Mouse (Mus musculus) midbrain, embryonic 12.5 days (tissue): ENCODE measurements at regions not wholly inside any gene's neighbourhood (a gene's known extent, or its start where the extent isn't known, plus 50 kb on each side); places are given as distances from the start of the nearest gene placed in this dataset.

Experiments used
- ATAC-seq: fragments of 200-750 bp; cut with Nextera tagmentation; 2 replicates; pipeline ENCODE4 v1.8.0; 2017; ENCODE audit warnings: low read depth, moderate TSS enrichment, moderate library complexity; ENCODE audit not compliant: low FRiP score
- H3K27ac ChIP-seq: fragments of 300-500 bp; sonication (generic); replicated peaks from 2 replicates; pipeline ENCODE4 v1.5.1; 2016; ENCODE audit warnings: mild to moderate bottlenecking
- H3K27me3 ChIP-seq: fragments of 300-500 bp; sonication (generic); 2 replicates; pipeline ENCODE4 v1.6.1; 2016; ENCODE audit warnings: mild to moderate bottlenecking
- H3K36me3 ChIP-seq: fragments of 300-500 bp; sonication (generic); 2 replicates; pipeline ENCODE4 v1.6.1; 2016
- H3K4me1 ChIP-seq: fragments of 300-500 bp; sonication (generic); 2 replicates; pipeline ENCODE4 v1.6.1; 2016
- H3K4me2 ChIP-seq: fragments of 300-500 bp; sonication (generic); replicated peaks from 2 replicates; pipeline ENCODE4 v1.6.1; 2016; ENCODE audit warnings: mild to moderate bottlenecking, moderate library complexity
- H3K4me3 ChIP-seq: fragments of 300-500 bp; sonication (generic); 2 replicates; pipeline ENCODE4 v1.5.1; 2016; ENCODE audit warnings: mild to moderate bottlenecking
- H3K9ac ChIP-seq: fragments of 300-500 bp; sonication (generic); replicated peaks from 2 replicates; pipeline ENCODE4 v1.6.1; 2016; ENCODE audit warnings: mild to moderate bottlenecking, moderate library complexity
- H3K9me3 ChIP-seq: fragments of 300-500 bp; sonication (generic); 2 replicates; pipeline ENCODE4 v1.6.1; 2016; ENCODE audit warnings: mild to moderate bottlenecking
- WGBS: fragments of 180-500 bp; shearing (Covaris S2); methylation state at CpG from one replicate; pipeline ENCODE4 v1.1.7; 2016; 5-methylcytosine and 5-hydroxymethylcytosine counted together

GRCm38 (mm10) chr8:36338628-36339027, 573.0 kb downstream of the Gm19410 start:
- Histone ChIP-seq H3K4me1 (no peaks in the 10 kb centered on the region), H3K27ac (no peak overlapping the region), H3K4me2 (no peak overlapping the region), H3K4me3 (no peak overlapping the region), H3K36me3 (no peaks in the 10 kb centered on the region), H3K9ac (no peak overlapping the region), H3K27me3 (no peaks in the 10 kb centered on the region), H3K9me3 (no peaks in the 10 kb centered on the region)
- WGBS = 96% methylated on average over 5 of the region's 5 CpGs
- no peak for ATAC-seq

GRCm38 (mm10) chr8:36339449-36339848, 573.9 kb downstream of the Gm19410 start:
- Histone ChIP-seq H3K4me1 (no peaks in the 10 kb centered on the region), H3K27me3 (no peaks in the 10 kb centered on the region), H3K27ac (no peak overlapping the region), H3K9ac (no peak overlapping the region), H3K36me3 (no peaks in the 10 kb centered on the region), H3K4me2 (no peak overlapping the region), H3K9me3 (no peaks in the 10 kb centered on the region), H3K4me3 (no peak overlapping the region)
- ATAC-seq = no peak
- 92% methylated on average over 6 of the region's 6 CpGs for WGBS

GRCm38 (mm10) chr8:36340454-36340853, 574.9 kb downstream of the Gm19410 start:
- Histone ChIP-seq H3K9me3 (no peaks in the 10 kb centered on the region), H3K4me2 (no peak overlapping the region), H3K9ac (no peak overlapping the region), H3K4me1 (no peaks in the 10 kb centered on the region), H3K4me3 (no peak overlapping the region), H3K27ac (no peak overlapping the region), H3K36me3 (no peaks in the 10 kb centered on the region), H3K27me3 (no peaks in the 10 kb centered on the region)
- 80% methylated on average over 3 of the region's 3 CpGs for WGBS
- ATAC-seq = no peak

- Histone ChIP-seq H3K4me1 (no peaks in the 10 kb centered on the region), H3K4me2 (no peak overlapping the region), H3K27ac (no peak overlapping the region), H3K36me3 (no peaks in the 10 kb centered on the region), H3K9me3 (no peaks in the 10 kb centered on the region), H3K4me3 (no peak overlapping the region), H3K27me3 (no peaks in the 10 kb centered on the region), H3K9ac (no peak overlapping the region)
- ATAC-seq = no peak
- 62% methylated on average over 4 of the region's 4 CpGs for WGBS
Measured at GRCm38 (mm10) chr8:36341965-36342364, 576.4 kb downstream of the Gm19410 start.

GRCm38 (mm10) chr8:36342650-36343049, 577.1 kb downstream of the Gm19410 start:
- no peak for ATAC-seq
- Histone ChIP-seq H3K4me2 (no peak overlapping the region), H3K9me3 (no peaks in the 10 kb centered on the region), H3K27me3 (no peaks in the 10 kb centered on the region), H3K9ac (no peak overlapping the region), H3K4me3 (no peak overlapping the region), H3K4me1 (no peaks in the 10 kb centered on the region), H3K27ac (no peak overlapping the region), H3K36me3 (no peaks in the 10 kb centered on the region)
- WGBS = 87% methylated on average over 5 of the region's 5 CpGs

- WGBS = 48% methylated on average over 7 of the region's 7 CpGs
- Histone ChIP-seq H3K27ac (no peak overlapping the region), H3K9ac (no peak overlapping the region), H3K4me2 (no peak overlapping the region), H3K9me3 (no peaks in the 10 kb centered on the region), H3K27me3 (no peaks in the 10 kb centered on the region), H3K36me3 (no peaks in the 10 kb centered on the region), H3K4me3 (no peak overlapping the region), H3K4me1 (no peaks in the 10 kb centered on the region)
- peak; percentile 77 for ATAC-seq
Measured at GRCm38 (mm10) chr8:36346682-36347324, 581.2 kb downstream of the Gm19410 start.

- ATAC-seq = no peak
- H3K4me1 ChIP-seq = no peaks in the 10 kb centered on the region
- no peaks in the 10 kb centered on the region for H3K27me3 ChIP-seq
- no peak overlapping the region for H3K4me2 ChIP-seq
- no peaks in the 10 kb centered on the region for H3K9me3 ChIP-seq
- no peaks in the 10 kb centered on the region for H3K36me3 ChIP-seq
- WGBS = 86% methylated on average over 1 of the region's 1 CpGs
- no peak overlapping the region for H3K27ac ChIP-seq
- H3K4me3 ChIP-seq = no peak overlapping the region
- no peak overlapping the region for H3K9ac ChIP-seq
Measured at GRCm38 (mm10) chr8:36348067-36348466, 582.5 kb downstream of the Gm19410 start.

GRCm38 (mm10) chr8:36354926-36355325, 589.3 kb downstream of the Gm19410 start:
- Histone ChIP-seq H3K36me3 (no peaks in the 10 kb centered on the region), H3K4me1 (0 out of 2 replicates have a peak, but pooled peaks cover 7% of the 10 kb centered on the region), H3K9me3 (no peaks in the 10 kb centered on the region), H3K9ac (no peak overlapping the region), H3K27ac (no peak overlapping the region), H3K4me3 (no peak overlapping the region), H3K27me3 (no peaks in the 10 kb centered on the region), H3K4me2 (no peak overlapping the region)
- WGBS = 23% methylated on average over 3 of the region's 3 CpGs
- no peak for ATAC-seq

GRCm38 (mm10) chr8:36358998-36359397, 593.4 kb downstream of the Gm19410 start:
- H3K27me3 ChIP-seq = no peaks in the 10 kb centered on the region
- H3K4me1 ChIP-seq = 0 out of 2 replicates have a peak, but pooled peaks cover 7% of the 10 kb centered on the region
- H3K9ac ChIP-seq = no peak overlapping the region
- no peak overlapping the region for H3K27ac ChIP-seq
- WGBS = 85% methylated on average over 2 of the region's 2 CpGs
- H3K9me3 ChIP-seq = no peaks in the 10 kb centered on the region
- no peaks in the 10 kb centered on the region for H3K36me3 ChIP-seq
- H3K4me3 ChIP-seq = no peak overlapping the region
- no peak overlapping the region for H3K4me2 ChIP-seq
- ATAC-seq = no peak

GRCm38 (mm10) chr8:36361255-36361654, 595.7 kb downstream of the Gm19410 start:
- no peaks in the 10 kb centered on the region for H3K27me3 ChIP-seq
- WGBS = 21% methylated on average over 2 of the region's 2 CpGs
- no peak overlapping the region for H3K4me2 ChIP-seq
- H3K9ac ChIP-seq = no peak overlapping the region
- no peak overlapping the region for H3K4me3 ChIP-seq
- no peaks in the 10 kb centered on the region for H3K4me1 ChIP-seq
- no peaks in the 10 kb centered on the region for H3K9me3 ChIP-seq
- peak; percentile 60; the same call in 1 of the 2 replicates for ATAC-seq
- no peak overlapping the region for H3K27ac ChIP-seq
- no peaks in the 10 kb centered on the region for H3K36me3 ChIP-seq

GRCm38 (mm10) chr8:36361818-36362217, 596.2 kb downstream of the Gm19410 start:
- H3K4me3 ChIP-seq = no peak overlapping the region
- H3K36me3 ChIP-seq = no peaks in the 10 kb centered on the region
- H3K9ac ChIP-seq = no peak overlapping the region
- 64% methylated on average over 8 of the region's 8 CpGs for WGBS
- no peak overlapping the region for H3K27ac ChIP-seq
- no peaks in the 10 kb centered on the region for H3K9me3 ChIP-seq
- H3K27me3 ChIP-seq = no peaks in the 10 kb centered on the region
- H3K4me2 ChIP-seq = no peak overlapping the region
- no peak for ATAC-seq
- no peaks in the 10 kb centered on the region for H3K4me1 ChIP-seq

GRCm38 (mm10) chr8:36363291-36363690, 597.7 kb downstream of the Gm19410 start:
- 87% methylated on average over 9 of the region's 9 CpGs for WGBS

More at GRCm38 (mm10) chr8:36363291-36363690, 597.7 kb downstream of the Gm19410 start:
- Histone ChIP-seq H3K9ac (no peak overlapping the region), H3K9me3 (no peaks in the 10 kb centered on the region), H3K4me2 (no peak overlapping the region), H3K4me1 (no peaks in the 10 kb centered on the region), H3K36me3 (no peaks in the 10 kb centered on the region), H3K27me3 (no peaks in the 10 kb centered on the region), H3K4me3 (no peak overlapping the region), H3K27ac (no peak overlapping the region)
- no peak for ATAC-seq
